Mouse (Mus musculus): ENCODE measurements around the gene Chchd6. TPM values are rescaled to one million over a fixed set of nuclear protein-coding genes. Genes with fewer than 3 reads are reported as not detected.
A peak's percentile ranks its signal among the peaks of the same experiment; 100 is the strongest.

Chchd6 gene
- 1 to 10 TPM; 2.7 to 3.3 TPM for total RNA-seq (2021)
- long read RNA-seq, experiment 1, partial matches to known transcripts, result 0 of 4 reads
- long read RNA-seq, experiment 1, other reads (novel, unspliced or antisense), result 0 of 4 reads
- long read RNA-seq, experiment 2, partial matches to known transcripts, result 0 of 5 reads
- long read RNA-seq, experiment 2, other reads (novel, unspliced or antisense), result 1 of 5 reads

DNA sequence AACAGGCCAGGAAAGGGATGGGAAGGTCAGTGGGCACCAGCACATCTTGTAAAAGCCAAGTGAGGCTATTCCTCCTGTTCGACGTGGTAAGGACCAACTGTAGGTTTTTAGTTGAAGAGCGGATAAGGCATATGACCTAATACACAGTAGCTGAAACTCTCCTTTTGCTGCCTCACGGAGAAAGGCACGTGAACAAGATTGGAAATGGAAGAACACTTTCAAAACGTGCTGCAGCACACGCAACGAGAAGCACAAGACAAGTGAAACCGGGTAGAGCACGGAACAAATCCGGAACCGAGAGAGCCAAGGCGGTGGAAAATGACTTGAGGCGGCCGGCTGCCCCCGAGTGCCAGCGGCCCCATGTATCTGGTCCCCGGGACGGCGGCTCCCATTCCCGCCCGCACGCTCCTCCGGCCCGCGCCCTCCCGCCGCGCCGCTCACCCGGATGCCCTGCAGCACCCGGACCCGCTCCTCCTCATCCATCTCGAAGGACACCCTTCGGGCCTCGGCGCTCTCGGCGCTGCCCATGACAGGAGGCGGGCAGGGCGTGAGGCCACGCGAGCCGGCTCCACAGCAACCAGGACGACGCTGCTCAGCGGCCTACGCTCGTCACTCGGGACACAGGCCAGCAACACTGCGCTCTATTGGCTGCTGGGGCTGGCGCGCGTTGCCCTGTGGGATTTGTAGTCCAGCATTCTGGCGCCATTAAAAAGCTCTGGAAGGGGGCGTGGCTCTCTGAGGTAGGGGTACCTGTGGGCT lies at the start of gene Chchd6:
TSS of gene Chchd6 (minus strand) at position 635 of the 759 bp plus-strand sequence.
- DNase-seq, result peak; percentile 94
- intact Hi-C loops (cut with DNase I; ENCODE audit: low total_unique reads), result no loop called here

DNA sequence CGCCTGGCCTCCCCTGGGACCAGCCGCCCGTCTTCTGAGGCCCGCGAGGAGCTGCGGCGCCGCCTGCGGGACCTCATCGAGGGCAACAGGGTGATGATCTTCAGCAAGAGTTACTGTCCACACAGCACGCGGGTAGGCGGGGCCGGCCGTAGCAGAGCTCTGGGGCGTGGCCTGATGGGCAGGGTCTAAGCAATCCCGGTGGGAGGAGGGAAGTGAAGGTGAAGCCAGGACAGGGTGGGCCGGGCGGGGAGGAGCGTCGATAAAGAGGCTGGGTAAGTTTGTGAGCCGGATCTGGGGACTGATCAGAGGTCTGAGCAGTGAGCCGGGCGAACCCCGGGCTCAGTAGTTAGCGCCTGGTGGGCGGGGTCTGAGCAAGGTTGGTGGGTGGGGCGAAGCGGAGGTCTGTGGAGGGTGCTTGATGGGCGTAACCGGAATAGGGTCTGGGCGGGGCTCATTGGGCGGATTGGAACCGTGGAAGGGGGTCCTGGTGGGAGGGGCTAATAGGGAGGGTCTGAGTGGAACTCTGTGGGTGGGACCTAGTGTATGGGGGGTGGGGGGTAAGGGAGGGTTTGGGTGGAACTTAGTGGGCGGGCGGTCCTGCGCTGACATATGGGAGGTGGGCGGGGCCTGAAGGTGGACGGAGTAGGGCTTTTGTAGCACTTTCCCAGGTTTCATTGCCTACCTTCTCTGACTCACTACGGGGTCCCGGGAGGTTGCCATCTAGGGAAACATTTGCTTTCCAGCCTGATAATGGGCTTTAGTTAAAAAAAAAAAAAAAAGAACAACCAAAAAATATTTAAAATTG lies 49.0 kb upstream of the Chchd6 start:
- intact Hi-C loops (cut with DNase I; ENCODE audit: low total_unique reads), result no loop called here
- DNase-seq, result peak; percentile 92

DNA sequence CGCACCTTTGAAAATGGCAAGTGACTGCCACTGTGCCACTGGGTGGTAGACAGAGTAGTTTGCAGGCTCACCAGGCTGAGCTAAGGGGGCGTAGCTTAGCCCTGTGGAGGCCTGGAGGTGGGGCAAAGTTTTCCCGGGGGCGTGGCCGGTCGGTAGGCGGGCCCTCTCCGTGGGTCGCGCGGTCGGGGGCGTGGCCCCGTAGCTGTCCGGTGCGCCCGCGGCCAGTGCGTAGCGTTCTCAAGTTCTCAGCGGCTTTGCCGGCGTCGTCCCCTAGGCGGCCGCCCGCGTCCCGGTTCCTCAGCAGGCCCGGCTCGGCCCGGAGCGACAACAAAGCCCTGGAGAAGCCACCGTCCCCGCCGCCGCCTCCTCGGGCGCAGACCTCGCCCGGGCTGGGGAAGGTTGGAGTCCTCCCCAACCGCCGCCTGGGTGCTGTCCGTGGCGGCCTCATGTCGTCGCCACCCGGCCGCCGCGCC lies 48.4 kb upstream of the Chchd6 start, which contains the start of gene Txnrd3:
TSS of gene Txnrd3 (plus strand) at position 191 of the 473 bp plus-strand sequence.
- DNase-seq, result peak; percentile 94
- intact Hi-C loops (cut with DNase I; ENCODE audit: low total_unique reads), result no loop called here

DNA sequence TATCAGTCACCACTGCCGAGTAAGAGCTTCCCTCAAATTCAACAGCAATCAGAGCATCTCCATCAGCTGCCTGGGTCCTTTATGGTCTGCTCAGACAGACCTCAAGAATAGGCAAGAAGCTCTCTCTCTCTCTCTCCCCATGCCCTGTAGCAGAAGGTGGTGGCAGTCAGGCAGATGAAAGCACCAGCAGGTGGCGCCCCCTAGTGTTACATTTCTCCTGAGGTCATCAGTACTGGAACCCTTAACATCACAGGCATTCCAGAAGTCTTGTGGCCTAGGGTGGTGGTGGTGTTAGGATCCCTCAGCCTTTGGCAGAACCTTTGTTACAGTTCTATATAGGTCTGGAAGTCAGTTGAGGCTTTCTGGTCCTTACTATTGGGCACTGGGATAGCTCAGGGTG lies 43.6 kb upstream of the Chchd6 start:
- intact Hi-C loops (cut with DNase I; ENCODE audit: low total_unique reads), result loop anchor here (10.0 kb wide), 1 partner anchor 274 kb away; the partner anchor contains the start of gene Plxna1
- no peak for DNase-seq

DNA sequence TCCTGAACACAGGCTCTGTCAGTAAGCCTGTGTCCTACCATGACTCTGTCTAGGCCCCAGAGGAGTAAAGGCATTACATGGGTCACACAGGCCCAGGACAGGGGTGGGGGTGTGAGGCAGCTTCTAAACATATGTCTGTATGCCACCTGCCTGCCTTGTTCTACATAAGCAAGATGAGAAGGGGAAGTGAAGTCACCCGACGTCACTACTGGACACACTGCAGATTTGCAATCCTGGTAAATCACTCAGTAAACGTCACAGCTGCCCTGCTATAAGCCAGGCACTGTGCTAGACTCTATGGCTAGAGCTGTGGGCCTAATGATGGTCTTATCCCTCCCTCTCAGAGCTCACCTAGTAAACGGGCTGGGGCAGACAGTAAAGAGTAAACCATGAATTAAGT lies 42.5 kb upstream of the Chchd6 start:
- intact Hi-C loops (cut with DNase I; ENCODE audit: low total_unique reads), result loop anchor here (10.0 kb wide), 1 partner anchor 273 kb away; the partner anchor contains the start of gene Plxna1
- DNase-seq, result no peak

DNA sequence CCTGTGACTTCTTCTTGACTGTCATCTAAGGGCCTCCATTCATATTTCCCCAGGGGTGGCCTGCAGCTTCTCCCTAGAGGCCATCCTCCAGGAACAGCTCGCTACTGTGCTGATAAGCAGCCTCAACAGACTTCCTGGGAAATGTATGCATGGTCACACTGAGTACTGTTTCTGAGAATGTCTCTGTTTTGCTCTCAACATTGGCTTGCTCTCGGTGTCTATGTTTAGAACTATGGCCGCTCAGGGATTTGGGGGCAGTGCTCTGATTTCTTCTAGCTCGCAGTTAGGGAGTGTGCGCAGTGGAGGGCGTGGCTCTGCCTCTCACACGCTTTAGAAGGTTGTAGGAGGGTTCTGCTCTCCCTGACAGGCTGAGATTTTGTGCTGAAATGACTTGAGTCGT lies 38.9 kb upstream of the Chchd6 start:
- intact Hi-C loops (cut with DNase I; ENCODE audit: low total_unique reads), result loop anchor here (5.0 to 10.0 kb wide), 2 partner anchors 270 to 707 kb away; partner anchors contain the start of gene Plxna1
- DNase-seq, result peak; percentile 23

DNA sequence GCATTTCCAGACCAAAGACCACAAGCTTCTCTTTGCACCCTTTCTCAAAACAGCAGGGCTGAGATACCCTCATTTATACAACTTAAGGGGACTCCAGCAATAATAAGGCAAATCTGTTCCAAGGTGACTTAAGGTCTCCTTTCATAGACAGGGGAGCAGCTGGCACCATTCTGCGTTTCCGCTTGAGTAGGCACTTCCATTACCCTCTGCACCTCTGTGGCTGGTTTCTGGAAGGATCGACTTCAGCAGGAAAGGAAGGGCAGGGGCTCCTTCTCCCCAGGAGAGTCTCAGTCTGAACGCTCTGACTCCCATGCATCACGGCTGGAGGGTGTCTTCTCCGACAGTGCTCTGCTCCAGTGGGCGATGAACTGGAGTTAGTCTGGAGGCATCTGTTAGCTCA lies 37.7 kb upstream of the Chchd6 start:
- intact Hi-C loops (cut with DNase I; ENCODE audit: low total_unique reads), result loop anchor here (5.0 to 10.0 kb wide), 2 partner anchors 268 to 706 kb away; partner anchors contain the start of gene Plxna1
- DNase-seq, result no peak

DNA sequence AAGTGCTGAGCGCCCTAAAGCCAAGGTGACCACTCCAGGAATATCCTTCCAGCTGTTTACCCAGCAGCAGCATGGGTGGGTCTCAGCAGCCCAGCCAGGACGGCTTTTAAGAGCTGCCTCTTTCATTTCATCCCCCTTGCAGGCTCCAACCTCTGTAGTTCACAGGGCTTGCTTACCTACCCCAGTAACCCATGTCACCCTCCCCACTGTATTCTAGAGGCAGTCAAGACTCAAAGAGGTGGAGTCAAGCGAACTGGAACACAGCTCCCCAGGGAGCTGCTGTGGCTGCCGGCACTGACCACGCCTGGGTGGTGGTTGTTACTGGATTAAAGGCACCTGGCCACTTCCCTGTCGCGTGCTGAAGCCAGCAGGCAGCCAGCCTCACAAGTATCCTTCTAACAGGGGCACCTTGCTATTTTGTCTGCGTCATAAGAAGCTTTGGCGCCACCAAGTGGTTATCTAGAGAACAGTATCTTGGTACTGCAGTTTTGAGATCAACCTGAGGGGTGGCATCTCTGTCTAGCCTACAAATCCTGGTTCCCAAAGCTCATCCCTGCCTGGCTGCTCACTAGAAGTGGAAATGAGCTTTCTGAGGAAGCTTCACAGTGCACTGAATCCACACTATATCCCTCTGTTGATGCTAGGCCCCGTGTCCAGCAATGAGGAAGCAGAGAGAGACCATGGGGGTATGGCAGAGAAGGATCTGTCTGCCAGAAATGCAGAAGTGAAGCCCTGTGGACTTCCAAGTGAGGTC lies 36.5 kb upstream of the Chchd6 start:
- peak; percentile 71 for DNase-seq
- intact Hi-C loops (cut with DNase I; ENCODE audit: low total_unique reads), result loop anchor here (5.0 to 10.0 kb wide), 2 partner anchors 267 to 705 kb away; partner anchors contain the start of gene Plxna1

DNA sequence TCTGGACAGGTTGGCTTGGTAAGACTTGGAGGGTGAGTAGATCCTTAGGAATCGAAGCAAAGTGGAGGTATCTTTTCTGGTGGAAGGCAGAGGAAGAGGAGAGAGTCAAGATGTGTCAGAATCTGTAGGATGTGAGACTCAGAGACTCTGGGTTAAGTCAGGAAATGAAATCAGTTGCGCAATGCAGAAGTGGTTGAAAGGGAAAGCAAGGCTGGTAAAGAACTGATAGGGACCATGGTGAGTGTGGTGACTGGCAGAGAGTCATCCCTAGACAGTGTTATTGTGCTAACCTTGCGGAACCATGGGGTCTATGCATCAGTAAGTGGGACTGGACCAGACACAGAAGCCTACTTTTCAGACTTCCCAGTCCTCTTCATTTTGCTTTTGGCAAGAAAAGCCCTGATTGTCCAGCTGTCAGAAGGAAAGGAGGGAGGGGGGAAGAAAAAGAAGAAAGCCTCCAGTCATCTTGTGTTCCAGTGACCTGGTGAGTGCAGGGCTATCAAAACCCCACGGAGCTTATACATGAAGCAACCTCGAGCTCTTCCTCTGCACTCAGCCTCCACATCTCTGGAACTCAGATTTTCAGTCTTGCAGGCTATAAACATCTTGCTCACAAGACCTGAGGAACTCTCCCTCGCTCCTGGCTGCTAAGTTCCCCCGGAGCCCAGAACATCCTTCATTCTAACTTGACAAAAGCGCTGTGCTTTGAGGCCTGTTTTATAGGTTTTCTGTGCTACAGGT lies 32.8 kb upstream of the Chchd6 start:
- DNase-seq, result no peak
- intact Hi-C loops (cut with DNase I; ENCODE audit: low total_unique reads), result no loop called here

DNA sequence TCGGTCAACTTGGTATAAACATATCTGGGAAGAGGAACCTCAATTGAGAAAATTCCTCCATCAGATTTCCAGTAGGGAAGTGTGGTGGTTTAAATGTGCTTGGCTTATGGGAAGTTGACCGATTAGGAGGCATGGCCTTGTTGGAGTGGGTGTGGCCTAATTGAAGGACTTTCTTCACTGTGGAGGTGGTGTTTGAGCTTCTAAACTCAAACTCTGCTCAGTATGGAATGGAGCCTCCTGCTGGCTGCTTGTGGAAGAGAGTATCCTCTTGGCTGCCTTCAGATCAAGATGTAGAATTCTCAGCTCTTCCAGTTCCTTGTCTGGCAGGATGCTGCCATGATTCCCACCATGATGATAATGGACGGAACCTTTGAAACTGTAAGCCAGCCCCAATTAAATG lies 27.2 kb upstream of the Chchd6 start:
- DNase-seq, result no peak

DNA sequence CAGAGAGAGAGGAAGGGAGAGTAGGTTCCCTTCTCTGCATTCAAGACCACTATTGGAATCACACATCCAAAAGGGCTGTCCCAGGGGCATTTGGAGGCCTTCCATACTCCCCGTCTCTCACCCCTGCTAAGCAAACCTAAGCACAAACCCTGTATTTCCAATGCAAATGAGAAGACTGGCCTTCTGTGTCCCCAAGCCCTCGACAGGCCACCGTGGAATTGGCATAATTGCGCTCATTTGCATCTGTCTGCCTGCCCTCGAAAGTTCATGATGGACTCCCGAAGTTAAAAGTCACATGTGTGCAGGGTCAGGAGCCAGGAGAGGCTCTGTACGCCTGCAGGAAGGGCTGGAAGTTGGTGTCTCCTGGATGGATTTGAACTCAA lies 19.9 kb upstream of the Chchd6 start:
- DNase-seq, result no peak
- intact Hi-C loops (cut with DNase I; ENCODE audit: low total_unique reads), result no loop called here

More for the DNA sequence above, 27.2 kb upstream of the Chchd6 start:
- intact Hi-C loops (cut with DNase I; ENCODE audit: low total_unique reads), result no loop called here

DNA sequence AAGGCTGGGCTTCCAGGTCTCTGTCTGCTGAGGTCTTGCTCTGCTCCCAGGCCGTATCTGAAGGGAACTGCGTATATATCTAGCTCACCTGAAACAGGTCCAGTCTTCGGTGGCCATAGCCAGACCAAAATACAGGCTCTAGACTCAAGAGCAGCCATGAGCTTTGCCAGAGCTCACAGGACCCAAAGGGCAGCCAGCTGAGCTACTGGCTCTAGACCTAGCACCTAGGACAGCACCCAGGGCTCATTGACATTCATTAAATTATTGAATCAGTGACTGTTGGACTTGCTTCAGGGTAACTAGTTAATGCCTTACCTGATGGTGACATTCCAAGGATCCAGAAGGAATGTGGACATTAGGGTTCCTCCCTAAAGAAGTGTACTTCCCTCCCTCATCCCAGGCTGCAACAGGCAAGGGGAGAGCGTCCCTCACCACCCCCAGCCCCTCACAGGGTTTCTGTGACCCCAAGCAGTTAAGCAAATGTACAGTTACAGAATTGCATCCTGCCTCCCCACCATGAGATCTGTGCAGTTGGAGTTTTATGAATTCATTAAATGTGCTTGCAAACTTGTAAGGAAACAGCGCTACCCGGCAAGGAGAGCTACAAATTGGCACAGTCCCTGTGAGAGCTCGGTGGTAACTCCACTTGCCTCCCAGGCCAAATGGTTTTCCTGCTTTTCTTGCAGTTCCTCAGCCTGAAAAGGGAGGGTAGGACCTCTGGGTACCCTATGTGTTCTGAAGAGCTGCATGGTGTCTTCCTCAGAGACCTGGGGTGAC lies 19.3 kb upstream of the Chchd6 start:
- intact Hi-C loops (cut with DNase I; ENCODE audit: low total_unique reads), result no loop called here
- no peak for DNase-seq

DNA sequence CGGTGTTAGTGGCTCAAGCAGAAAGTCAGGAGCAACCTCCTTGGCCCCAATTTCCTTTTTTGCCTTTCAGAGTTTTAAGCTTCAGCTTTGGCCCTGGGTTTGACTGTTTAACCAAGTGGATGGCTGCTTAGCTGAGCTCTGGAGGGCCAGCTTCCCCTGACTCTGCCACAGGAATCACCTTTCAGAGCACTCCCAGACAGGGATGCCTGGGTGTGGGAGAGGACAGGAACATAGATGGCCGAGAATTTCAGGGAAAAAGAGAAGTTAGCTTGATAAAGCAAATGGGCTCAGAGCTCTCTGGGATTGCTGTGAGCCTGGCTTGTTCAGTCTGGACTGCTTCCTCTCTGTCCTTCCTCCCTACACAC lies 18.6 kb upstream of the Chchd6 start:
- intact Hi-C loops (cut with DNase I; ENCODE audit: low total_unique reads), result no loop called here

DNA sequence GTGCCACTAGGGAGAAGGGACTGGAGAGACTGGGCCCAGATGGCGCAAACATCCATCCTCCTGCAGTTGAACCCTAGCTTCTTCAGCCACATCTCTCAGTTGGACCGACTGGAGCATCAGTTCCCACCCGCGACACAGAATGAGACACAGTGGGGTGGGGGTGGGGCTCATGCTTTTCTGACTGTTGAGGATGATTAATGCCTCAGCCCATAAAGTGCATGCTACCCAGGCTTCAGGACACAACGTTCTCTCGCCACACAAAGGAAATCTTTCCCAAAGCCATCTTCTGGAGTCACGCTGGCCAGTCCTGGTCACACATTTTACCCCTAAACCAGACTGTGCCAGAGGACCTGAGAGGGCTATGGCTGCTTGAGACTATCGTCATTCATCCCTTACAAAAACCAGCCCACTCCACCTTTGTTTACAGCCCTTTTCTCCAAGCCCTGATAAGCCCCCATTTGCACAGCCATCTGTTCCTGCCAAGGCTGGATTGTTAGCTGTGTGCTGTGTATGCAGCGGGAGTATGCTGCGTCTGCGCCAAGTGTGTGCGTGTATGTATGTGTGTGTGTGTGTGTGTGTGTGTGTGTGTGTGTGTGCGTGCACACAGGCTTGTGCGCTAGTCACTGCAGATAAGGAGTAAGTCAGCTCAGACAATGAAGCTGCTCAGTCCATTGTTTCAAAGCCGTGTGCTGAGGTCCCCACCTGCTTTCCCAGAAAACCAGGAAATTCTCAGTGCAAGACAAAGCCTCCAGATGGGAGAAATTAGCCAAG lies 18.1 kb upstream of the Chchd6 start:
- DNase-seq, result no peak
- intact Hi-C loops (cut with DNase I; ENCODE audit: low total_unique reads), result no loop called here

More for the DNA sequence above, 18.6 kb upstream of the Chchd6 start:
- DNase-seq, result no peak

DNA sequence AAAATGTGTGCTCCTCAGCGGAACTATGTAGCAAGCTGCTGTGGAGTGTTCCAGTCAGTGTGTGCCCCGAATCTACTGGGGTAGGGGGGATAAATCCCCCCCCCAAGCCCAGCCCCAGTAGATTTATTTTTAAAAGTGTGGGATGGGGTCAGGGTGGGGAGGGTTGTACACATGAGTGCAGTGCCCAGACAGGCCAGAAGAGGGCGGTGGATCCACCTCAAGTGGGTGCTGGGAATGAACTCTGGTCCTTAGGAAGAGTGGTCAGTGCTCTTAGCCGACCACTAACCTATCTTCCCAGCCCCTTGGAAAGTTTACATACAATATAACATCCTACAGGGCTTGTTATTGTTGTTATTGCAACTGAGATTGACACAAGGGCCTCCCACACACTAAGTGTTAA lies 12.5 kb upstream of the Chchd6 start:
- no peak for DNase-seq
- intact Hi-C loops (cut with DNase I; ENCODE audit: low total_unique reads), result no loop called here

DNA sequence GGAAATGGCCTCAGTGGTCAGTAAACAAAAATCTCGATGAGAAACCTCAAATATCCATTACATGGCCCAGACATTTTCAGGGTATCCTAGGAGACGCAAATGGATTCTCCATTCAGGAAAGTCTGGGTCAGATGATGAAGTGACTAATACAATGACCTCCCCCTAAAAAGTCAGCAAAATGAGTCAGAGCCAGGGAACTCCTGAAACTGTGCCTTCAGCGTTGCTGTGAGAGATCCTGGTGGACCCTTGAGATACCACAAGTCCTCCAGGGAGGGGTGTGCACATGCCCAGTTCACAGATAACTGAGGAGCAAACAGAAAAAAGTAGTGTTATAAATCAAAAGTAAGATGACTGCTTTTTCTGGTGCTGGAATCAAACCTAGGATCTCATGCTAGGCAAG lies 10.6 kb upstream of the Chchd6 start:
- intact Hi-C loops (cut with DNase I; ENCODE audit: low total_unique reads), result no loop called here

DNA sequence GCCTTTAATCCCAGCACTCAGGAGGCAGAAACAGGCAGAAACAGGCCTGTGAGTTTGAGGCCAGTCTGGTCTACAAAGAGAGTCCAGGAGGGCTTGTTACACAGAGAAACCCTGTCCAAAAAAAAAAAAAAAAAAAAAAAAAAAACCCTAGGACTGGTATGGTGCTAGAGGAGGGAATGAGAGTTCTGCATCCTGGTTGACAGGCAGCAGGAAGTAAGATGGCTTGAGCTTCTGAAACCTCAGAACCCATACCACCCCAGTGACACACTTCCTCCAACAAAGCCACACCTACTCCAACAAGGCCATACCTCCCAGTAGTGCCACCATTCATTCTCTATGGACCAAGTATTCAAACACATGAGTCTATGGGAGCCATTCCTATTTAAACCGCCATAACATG lies 1.1 kb upstream of the Chchd6 start:
- DNase-seq, result no peak
- intact Hi-C loops (cut with DNase I; ENCODE audit: low total_unique reads), result no loop called here

More for the DNA sequence above, 10.6 kb upstream of the Chchd6 start:
- no peak for DNase-seq
